Mouse (Mus musculus) G1E (cell line): ENCODE results near the gene Tesmin.

Experiments used
- CTCF ChIP-seq: IDR thresholded peaks from 2 replicates; pipeline ENCODE4 v1.5.1; 2012; ENCODE audit warnings: low read depth, low read length, inconsistent platforms, mixed read lengths
- GATA1 ChIP-seq: IDR thresholded peaks from 2 replicates; pipeline ENCODE4 v1.6.1; 2012; ENCODE audit warnings: borderline replicate concordance, low read length, inconsistent platforms, mixed read lengths
- POLR2AphosphoS5 ChIP-seq: IDR thresholded peaks from 2 replicates; pipeline ENCODE4 v1.6.1; 2012; ENCODE audit warnings: low read depth, low read length, inconsistent platforms; ENCODE audit not compliant: insufficient replicate concordance

- no peak for TF ChIP-seq CTCF
- no peak for TF ChIP-seq POLR2AphosphoS5
- no peak for TF ChIP-seq GATA1
Observed at GRCm38 (mm10) chr19:3431066-3431465, 42.4 kb downstream of the Tesmin start.
